Mouse (Mus musculus): Measurements from ENCODE around the gene Dcst1. TPM values are rescaled to one million over a fixed set of nuclear protein-coding genes. Genes with fewer than 3 reads are reported as not detected.

The Dcst1 gene
- total and polyA plus RNA-seq, 2 experiments from 2014 or later = 1.3 TPM; not detected in 1

DNA sequence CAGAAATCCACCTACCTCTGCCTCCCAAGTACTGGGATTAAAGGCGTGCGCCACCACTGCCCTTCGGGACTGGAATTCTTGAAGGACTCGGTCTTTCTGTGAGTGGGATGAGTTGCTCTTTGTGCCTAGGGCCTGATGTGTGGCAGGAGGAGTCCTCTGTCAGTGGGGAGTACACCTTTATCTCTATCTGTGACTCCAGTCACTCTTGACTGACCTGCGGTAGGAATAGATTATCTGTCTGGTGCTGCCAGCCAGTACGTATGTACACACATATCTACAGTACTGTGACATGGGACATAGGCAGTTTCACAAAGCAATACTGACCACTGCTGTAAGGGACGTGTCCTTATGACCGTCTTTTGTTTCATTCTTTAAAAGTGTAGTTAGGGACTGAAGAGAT is 39.2 kb downstream of the Dcst1 start:
- ATAC-seq (no peak), DNase-seq (no peak)
- H3K27me3 ChIP-seq (ENCODE audit: insufficient read depth, low read length) = no peaks in the 10 kb centered on the region
- H3K36me3 ChIP-seq (ENCODE audit: insufficient read depth) = no peaks in the 10 kb centered on the region
- TF ChIP-seq CTCF (IDR thresholded peaks at IDR 0.05; ENCODE audit: low read depth) = no peak
- no peaks in the 10 kb centered on the region for H3K9me3 ChIP-seq (ENCODE audit: low read length)
- no peak overlapping the region for H3K27ac ChIP-seq (ENCODE audit: low read depth, low read length)
- no peaks in the 10 kb centered on the region for H3K4me1 ChIP-seq (ENCODE audit: insufficient read depth)
- H3K4me3 ChIP-seq (ENCODE audit: low read depth, low read length) = no peak overlapping the region
- no peak overlapping the region for H3K9ac ChIP-seq
- 92% methylated on average over 8 of the region's 8 CpGs for WGBS
- H3K4me2 ChIP-seq (ENCODE audit: low read depth) = no peak overlapping the region

DNA sequence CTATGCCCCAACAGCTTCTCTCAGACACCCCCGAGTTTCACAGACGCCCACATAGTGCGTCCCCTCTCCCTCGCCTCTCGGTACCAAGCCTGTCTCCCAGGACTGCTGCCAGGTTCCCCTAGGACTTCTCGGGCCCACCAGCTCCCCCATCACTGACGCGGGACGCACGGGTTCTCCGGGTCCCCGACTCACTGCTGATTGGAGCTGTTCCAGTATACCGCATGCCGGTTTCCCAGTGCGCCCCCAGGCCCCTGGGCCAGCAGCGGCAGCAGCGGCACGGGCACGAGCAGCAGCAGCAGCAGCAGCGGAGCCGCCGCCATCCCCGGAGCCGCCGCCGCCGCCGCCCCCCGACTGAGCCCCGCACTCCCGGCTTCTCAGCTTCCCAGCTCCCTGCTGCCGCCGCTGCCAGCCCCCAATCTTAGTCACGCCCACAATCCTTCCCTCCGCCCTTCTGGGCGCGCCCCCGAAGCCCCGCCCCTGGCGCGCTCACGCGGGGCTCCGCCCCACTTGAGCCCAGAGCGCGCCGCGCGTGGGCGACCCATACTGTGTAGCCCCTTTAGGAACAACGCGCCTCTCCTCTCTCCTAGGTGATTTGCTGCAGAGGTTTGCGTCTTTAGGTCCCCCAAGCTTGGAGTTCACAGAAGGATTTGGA is 42.4 kb downstream of the Dcst1 start, which contains the start of gene Efna3:
TSS of gene Efna3 (minus strand) at position 452 of the 652 bp plus-strand sequence.
- 2% methylated on average over 43 of the region's 53 CpGs for WGBS

DNA sequence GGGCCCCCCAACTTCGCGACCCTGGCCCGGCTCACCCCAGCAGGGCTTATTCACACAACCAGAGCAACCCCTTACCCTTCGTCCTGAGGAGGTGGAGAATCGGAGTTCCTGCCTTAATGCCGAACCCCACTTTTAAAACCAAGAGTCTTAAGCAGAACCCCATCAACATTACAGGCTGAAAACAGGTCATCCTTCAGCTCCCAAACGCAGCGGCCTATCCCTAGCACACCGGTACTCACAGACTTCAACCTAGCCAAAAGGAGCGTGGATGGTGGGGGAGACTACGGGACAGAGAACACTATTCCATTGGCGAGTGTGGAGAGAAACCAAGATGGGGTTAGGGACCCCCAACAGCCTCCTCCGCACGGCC is 42.9 kb downstream of the Dcst1 start:
- H3K27ac ChIP-seq (ENCODE audit: low read depth, low read length) = peak overlapping the region; percentile 97
- H3K36me3 ChIP-seq (ENCODE audit: insufficient read depth) = no peaks in the 10 kb centered on the region
- DNase-seq (no peak), ATAC-seq (no peak)
- peaks cover 11% of the 10 kb centered on the region for H3K4me1 ChIP-seq (ENCODE audit: insufficient read depth)
- H3K9ac ChIP-seq = peak overlapping the region; percentile 90
- H3K4me2 ChIP-seq (ENCODE audit: low read depth) = peak overlapping the region; percentile 77
- 2% methylated on average over 14 of the region's 14 CpGs for WGBS
- TF ChIP-seq CTCF (IDR thresholded peaks at IDR 0.05; ENCODE audit: low read depth) = no peak
- H3K9me3 ChIP-seq (ENCODE audit: low read length) = no peaks in the 10 kb centered on the region
- H3K4me3 ChIP-seq (ENCODE audit: low read depth, low read length) = peak overlapping the region; percentile 68
- no peaks in the 10 kb centered on the region for H3K27me3 ChIP-seq (ENCODE audit: insufficient read depth, low read length)

More for the DNA sequence above, 42.4 kb downstream of the Dcst1 start, which contains the start of gene Efna3:
- Histone ChIP-seq H3K27ac (ENCODE audit: low read depth, low read length) (peak within 1 kb of the TSS; percentile 97), H3K27me3 (ENCODE audit: insufficient read depth, low read length) (no peaks in the 10 kb centered on the region), H3K9me3 (ENCODE audit: low read length) (no peaks in the 10 kb centered on the region), H3K4me1 (ENCODE audit: insufficient read depth) (peaks cover 7% of the 10 kb centered on the region; the same call in 1 of the 2 replicates), H3K9ac (peak within 1 kb of the TSS; percentile 90), H3K36me3 (ENCODE audit: insufficient read depth) (no peaks in the 10 kb centered on the region), H3K4me3 (ENCODE audit: low read depth, low read length) (peak within 1 kb of the TSS; percentile 68), H3K4me2 (ENCODE audit: low read depth) (peak within 1 kb of the TSS; percentile 77)
- ATAC-seq = peak; percentile 47
- no peak for TF ChIP-seq CTCF (IDR thresholded peaks at IDR 0.05; ENCODE audit: low read depth)
- peak; percentile 96 for DNase-seq

DNA sequence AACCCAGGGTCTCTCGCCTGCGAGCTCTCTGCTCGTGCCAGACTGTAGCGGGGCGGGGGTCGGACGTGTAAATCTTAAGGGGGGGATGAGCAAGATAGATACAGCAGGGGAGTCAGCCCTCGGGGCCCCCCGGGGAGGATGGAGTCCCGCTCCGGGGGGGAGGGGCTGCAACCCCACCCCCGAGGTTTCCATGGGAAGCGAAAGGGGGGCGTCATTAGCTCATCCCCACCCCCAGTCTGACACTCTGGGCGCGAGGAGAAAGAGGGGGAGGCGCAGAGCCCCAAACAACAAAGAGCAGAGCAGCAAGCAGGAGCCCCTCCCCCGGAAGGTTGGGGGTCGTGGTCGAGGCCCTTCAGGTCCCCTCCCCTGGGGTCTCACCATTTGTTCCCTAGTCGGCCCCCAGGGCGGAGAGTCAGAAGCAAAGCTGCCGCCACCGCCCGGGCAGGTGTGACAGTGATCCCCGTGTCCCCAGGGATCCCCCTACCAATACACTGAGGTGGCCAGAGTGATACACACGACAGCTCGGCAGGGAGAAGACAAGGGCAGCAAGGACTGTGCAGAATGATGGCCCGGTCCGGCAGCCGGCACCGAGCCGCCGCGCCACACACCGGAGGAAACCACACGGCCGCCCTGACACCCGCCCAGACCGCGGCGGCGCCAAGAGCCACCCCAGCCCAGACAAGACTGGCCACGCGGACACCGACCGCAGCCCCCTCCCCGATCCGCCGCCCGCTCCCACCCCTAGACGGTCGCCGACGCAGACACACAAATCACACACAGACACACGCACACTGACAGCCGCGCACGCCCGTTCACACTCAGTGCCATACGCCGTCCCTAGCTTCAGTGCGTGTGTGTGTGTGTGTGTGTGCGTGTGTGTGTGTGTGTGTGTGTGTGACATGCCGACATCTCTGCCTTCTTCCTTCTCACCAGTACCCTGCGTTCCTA is 43.6 kb downstream of the Dcst1 start:
- Histone ChIP-seq H3K9ac (peak overlapping the region; percentile 90), H3K27me3 (ENCODE audit: insufficient read depth, low read length) (no peaks in the 10 kb centered on the region), H3K4me3 (ENCODE audit: low read depth, low read length) (peak overlapping the region; percentile 68), H3K36me3 (ENCODE audit: insufficient read depth) (no peaks in the 10 kb centered on the region), H3K4me2 (ENCODE audit: low read depth) (peak overlapping the region; percentile 77), H3K27ac (ENCODE audit: low read depth, low read length) (peak overlapping the region; percentile 97), H3K4me1 (ENCODE audit: insufficient read depth) (peaks cover 13% of the 10 kb centered on the region), H3K9me3 (ENCODE audit: low read length) (no peaks in the 10 kb centered on the region)
- WGBS = 3% methylated on average over 65 of the region's 66 CpGs
- ATAC-seq (peak; percentile 36), DNase-seq (peak; percentile 71)
- 0 out of 2 replicates have a peak, but pooled peaks have one; percentile 5 for TF ChIP-seq CTCF (IDR thresholded peaks at IDR 0.05; ENCODE audit: low read depth)

DNA sequence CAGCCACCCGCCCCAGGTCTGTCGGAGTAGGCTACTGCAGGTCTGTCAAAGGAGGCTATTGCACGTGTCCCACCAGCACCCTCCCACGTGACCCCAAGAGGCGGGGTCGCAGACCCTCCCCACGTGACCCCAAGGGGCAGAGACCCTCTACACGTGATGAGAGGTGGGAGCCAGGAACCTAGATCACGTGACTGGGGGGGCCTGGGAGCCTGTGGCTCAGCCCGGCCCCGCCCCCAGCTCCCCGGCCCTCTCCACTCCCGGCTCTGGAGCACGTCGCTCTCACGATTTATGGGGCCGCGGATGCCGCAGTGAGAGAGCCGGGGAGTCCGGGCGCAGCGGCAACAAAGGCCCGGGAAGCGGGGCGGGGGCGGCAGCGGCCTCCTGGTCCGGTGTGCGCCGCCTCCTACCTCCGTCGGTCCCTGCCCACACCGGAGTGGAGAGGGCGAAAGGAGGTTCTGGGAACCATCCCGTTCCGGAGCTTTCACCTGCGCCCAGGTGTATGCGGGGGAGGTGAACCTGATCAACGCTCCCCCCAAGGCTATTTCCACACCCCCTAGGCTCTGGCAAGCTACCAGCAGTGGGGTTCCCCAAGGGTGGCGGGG is 44.4 kb downstream of the Dcst1 start:
- no peaks in the 10 kb centered on the region for H3K27me3 ChIP-seq (ENCODE audit: insufficient read depth, low read length)
- ATAC-seq = peak; percentile 34
- H3K4me3 ChIP-seq (ENCODE audit: low read depth, low read length) = peak overlapping the region; percentile 68
- H3K4me1 ChIP-seq (ENCODE audit: insufficient read depth) = peaks cover 13% of the 10 kb centered on the region
- TF ChIP-seq CTCF (IDR thresholded peaks at IDR 0.05; ENCODE audit: low read depth) = no peak
- no peaks in the 10 kb centered on the region for H3K36me3 ChIP-seq (ENCODE audit: insufficient read depth)
- H3K27ac ChIP-seq (ENCODE audit: low read depth, low read length) = peak overlapping the region; percentile 97
- DNase-seq = peak; percentile 81
- peak overlapping the region; percentile 77 for H3K4me2 ChIP-seq (ENCODE audit: low read depth)
- H3K9ac ChIP-seq = peak overlapping the region; percentile 90
- H3K9me3 ChIP-seq (ENCODE audit: low read length) = no peaks in the 10 kb centered on the region
- under 1% methylated on average over 40 of the region's 41 CpGs for WGBS

DNA sequence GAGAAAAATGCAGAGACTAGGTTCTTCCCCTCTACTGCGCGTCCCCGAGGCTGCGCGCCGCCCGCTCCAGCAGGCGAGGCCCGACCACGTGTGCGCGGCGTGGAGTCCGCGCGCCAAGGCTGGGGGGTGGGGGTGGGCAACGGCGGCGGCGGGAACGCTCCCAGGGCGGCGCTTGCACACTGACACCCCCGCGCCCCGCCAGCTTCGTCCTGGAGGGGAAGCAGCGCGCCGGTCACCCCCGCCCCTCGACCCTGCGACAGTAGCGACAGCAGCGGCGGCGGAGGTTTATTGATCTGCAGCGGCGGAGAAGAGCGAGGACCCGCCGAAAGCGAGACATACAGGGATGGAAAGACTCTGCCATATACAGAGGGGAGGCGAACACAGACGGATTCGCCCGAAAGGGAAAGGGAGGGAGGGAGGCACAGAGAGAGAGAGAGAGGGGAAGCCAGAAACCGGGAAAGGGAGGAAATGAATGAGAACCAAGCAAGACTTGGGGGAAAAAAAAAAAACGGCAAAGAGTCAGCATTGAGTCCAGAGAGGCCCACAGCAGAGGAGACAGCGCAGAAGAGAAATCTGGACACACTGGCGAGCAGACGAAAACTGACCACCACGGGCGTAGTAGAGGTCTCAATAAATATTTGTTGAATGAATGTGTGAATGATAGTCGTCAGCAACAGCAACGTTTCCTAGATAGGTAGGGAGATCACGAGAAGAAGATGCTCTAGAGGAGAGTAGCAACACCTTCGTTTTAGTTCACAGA is 45.3 kb downstream of the Dcst1 start:
- peaks cover 8% of the 10 kb centered on the region for H3K36me3 ChIP-seq (ENCODE audit: insufficient read depth)
- DNase-seq (peak; percentile 86), ATAC-seq (peak; percentile 49)
- H3K4me3 ChIP-seq (ENCODE audit: low read depth, low read length) = peak overlapping the region; percentile 68
- peaks cover 13% of the 10 kb centered on the region for H3K4me1 ChIP-seq (ENCODE audit: insufficient read depth)
- no peak; the same call in 1 of the 2 replicates for TF ChIP-seq CTCF (IDR thresholded peaks at IDR 0.05; ENCODE audit: low read depth)
- H3K9me3 ChIP-seq (ENCODE audit: low read length) = no peaks in the 10 kb centered on the region
- peak overlapping the region; percentile 90 for H3K9ac ChIP-seq
- WGBS = 2% methylated on average over 57 of the region's 58 CpGs
- peak overlapping the region; percentile 97 for H3K27ac ChIP-seq (ENCODE audit: low read depth, low read length)
- peak overlapping the region; percentile 77 for H3K4me2 ChIP-seq (ENCODE audit: low read depth)
- H3K27me3 ChIP-seq (ENCODE audit: insufficient read depth, low read length) = no peaks in the 10 kb centered on the region

Measured in forebrain, postnatal 0 days (tissue).